Mouse (Mus musculus) cerebellum, adult 2 months (tissue): ENCODE data around the gene Pitpnm2.

Experiments
- CTCF ChIP-seq: fragments of 200-500 bp; IDR thresholded peaks from 2 replicates; pipeline ENCODE4 v1.5.1; 2011; ENCODE audit warnings: low read depth, mild to moderate bottlenecking, control low read depth, low read length, moderate library complexity, borderline replicate concordance; ENCODE audit not compliant: insufficient read depth
- POLR2A ChIP-seq: fragments of 200-500 bp; IDR thresholded peaks from 2 replicates; pipeline ENCODE4 v1.6.1; 2011; ENCODE audit warnings: low read length, control low read depth, borderline replicate concordance; ENCODE audit not compliant: insufficient read depth

GRCm38 (mm10) chr5:124152734-124153133 is 96.8 kb downstream of the Pitpnm2 start:
- TF ChIP-seq CTCF (no peak), POLR2A (no peak)
